8 mouse cellular contexts compared by ENCODE assay signal in genomic region chr10:115314582-115315452, GRCm38 (mm10). TPM values are rescaled to one million over a fixed set of nuclear protein-coding genes. Genes with fewer than 3 reads are reported as not detected.
A peak's percentile ranks its signal among the peaks of the same experiment; 100 is the strongest.
DNase-seq lines count a peak whose midpoint lies in the region; ATAC-seq and TF ChIP-seq lines count a peak whose summit lies in the region.

No protein-coding gene starts in this region.

- H3K27ac ChIP-seq in kidney, embryonic 14.5 days (ENCODE audit: low read depth, low read length): peak overlapping the region; percentile 90
- H3K27ac ChIP-seq in small intestine, adult 2 months (ENCODE audit: insufficient read depth, low read depth, low read length): peak overlapping the region; percentile 95

- DNase-seq in 416B (ENCODE audit: low read depth): peak; percentile 80
- peak; percentile 88 for DNase-seq in CD4-positive, CD25-positive, alpha-beta regulatory T cell, adult 2 months (ENCODE audit: low read depth, low spot score)
- peak; percentile 55 for DNase-seq in brain, embryonic 14.5 days (ENCODE audit: low read depth)
- peak; percentile 38 for DNase-seq in gastrocnemius, postnatal 25 days
- peak; percentile 44 for DNase-seq in lung, postnatal 10 days
- no peak for DNase-seq in layer of hippocampus, adult 9-11 months

- H3K9ac ChIP-seq in kidney, embryonic 14.5 days (ENCODE audit: low read depth, low read length): peak overlapping the region; percentile 85

- under 1% methylated on average over 53 of the region's 73 CpGs for WGBS in kidney, embryonic 14.5 days
- under 1% methylated on average over 73 of the region's 73 CpGs for WGBS in small intestine, adult 2 months

- H3K4me1 ChIP-seq in kidney, embryonic 14.5 days (ENCODE audit: control insufficient read depth, insufficient read depth, low read length): peaks cover 17% of the 10 kb centered on the region
- peaks cover 23% of the 10 kb centered on the region; the same call in 1 of the 2 replicates for H3K4me1 ChIP-seq in small intestine, adult 2 months (ENCODE audit: control insufficient read depth, insufficient read depth, insufficient read length, low read length)

- no peaks in the 10 kb centered on the region for H3K9me3 ChIP-seq in kidney, embryonic 14.5 days (ENCODE audit: control insufficient read depth, low read length)

- peak overlapping the region; percentile 51 for H3K4me2 ChIP-seq in kidney, embryonic 14.5 days (replicated peaks; ENCODE audit: low read depth, low read length)

- no peaks in the 10 kb centered on the region for H3K36me3 ChIP-seq in kidney, embryonic 14.5 days (ENCODE audit: control insufficient read depth, insufficient read depth, low read length)
- H3K36me3 ChIP-seq in small intestine, adult 2 months (ENCODE audit: control insufficient read depth, insufficient read depth, low read length): no peaks in the 10 kb centered on the region; the same call in 1 of the 2 replicates

- H3K4me3 ChIP-seq in kidney, embryonic 14.5 days (ENCODE audit: low read length): peak overlapping the region; percentile 83
- H3K4me3 ChIP-seq in small intestine, adult 2 months (ENCODE audit: low read depth, low read length): peak overlapping the region; percentile 88

- no peaks in the 10 kb centered on the region for H3K27me3 ChIP-seq in kidney, embryonic 14.5 days (ENCODE audit: control insufficient read depth, insufficient read depth, low read length)
- no peaks in the 10 kb centered on the region for H3K27me3 ChIP-seq in small intestine, adult 2 months (ENCODE audit: control insufficient read depth, insufficient read depth, low read length)

- no peak for TF ChIP-seq POLR2A in brain, embryonic 14.5 days (IDR thresholded peaks at IDR 0.05; ENCODE audit: borderline replicate concordance, extremely low read depth, insufficient read depth, insufficient read length, poor library complexity, severe bottlenecking)
- TF ChIP-seq POLR2A in small intestine, adult 2 months (IDR thresholded peaks at IDR 0.05; ENCODE audit: low read depth, low read length): no peak

- no peak for TF ChIP-seq CTCF in brain, embryonic 14.5 days (IDR thresholded peaks at IDR 0.05; ENCODE audit: borderline replicate concordance, extremely low read depth, insufficient read depth, insufficient read length)
- no peak for TF ChIP-seq CTCF in small intestine, adult 2 months (IDR thresholded peaks at IDR 0.05; ENCODE audit: extremely low read depth, insufficient read length, insufficient replicate concordance, low read depth, low read length)

- peak; percentile 59 for ATAC-seq in kidney, embryonic 14.5 days (ENCODE audit: low FRiP score, low TSS enrichment)

RNA-seq across cellular contexts. Expression of gene Rab21, which starts 0.6 kb away (rescaled TPM):
- polyA plus RNA-seq in brain, embryonic 14.5 days (2012; rRNA removed): 29.9 and 35.1 TPM in 2 replicates
- total RNA-seq in gastrocnemius, postnatal 25 days (2021): 10 to 100 TPM; 42.8 to 43.7 TPM
- 9.4 and 10.9 TPM in 2 replicates for polyA plus RNA-seq in kidney, embryonic 14.5 days (2014; fragmentation: Nextera tagmentation; extraction: Ambion mirVana)
- 12.6 and 28.8 TPM in 2 replicates for polyA plus RNA-seq in small intestine, adult 2 months (2012; rRNA removed)

RNA-seq across cellular contexts. Expression of gene Tmem19, which starts 47.5 kb away (rescaled TPM):
- polyA plus RNA-seq in brain, embryonic 14.5 days (2012; rRNA removed): 30.4 and 32.6 TPM in 2 replicates
- total RNA-seq in gastrocnemius, postnatal 25 days (2021): 10 to 100 TPM in 1 of 2 experiments, 1 to 10 TPM in 1; 8.8 to 14.9 TPM
- 18.8 and 35.5 TPM in 2 replicates for polyA plus RNA-seq in kidney, embryonic 14.5 days (2014; fragmentation: Nextera tagmentation; extraction: Ambion mirVana)
- polyA plus RNA-seq in small intestine, adult 2 months (2012; rRNA removed): 17.0 and 29.9 TPM in 2 replicates
